Mouse (Mus musculus) splenic B cell, adult 2 months (primary cell): ENCODE measurements around the gene Clstn1.

Source experiments
- DNase-seq: peaks from one replicate; pipeline ENCODE4 v3.0.0-alpha.2; 2011; ENCODE audit warnings: low read depth, low spot score
- H3K27me3 ChIP-seq: 2 replicates; pipeline ENCODE4 v1.6.1; 2012; ENCODE audit warnings: mild to moderate bottlenecking, low read length, moderate library complexity, mixed read lengths; ENCODE audit not compliant: control insufficient read depth, poor library complexity, insufficient read depth, severe bottlenecking
- H3K36me3 ChIP-seq: 2 replicates; pipeline ENCODE4 v1.6.1; 2012; ENCODE audit warnings: mild to moderate bottlenecking, low read length, moderate library complexity, mixed read lengths; ENCODE audit not compliant: control insufficient read depth, poor library complexity, insufficient read depth, severe bottlenecking

Clstn1 gene

GRCm38 (mm10) chr4:149574391-149574821 lies 11.9 kb upstream of the Clstn1 start:
- Histone ChIP-seq H3K27me3 (no peaks in the 10 kb centered on the region), H3K36me3 (no peaks in the 10 kb centered on the region)
- DNase-seq, result no peak

- Histone ChIP-seq H3K36me3 (no peaks in the 10 kb centered on the region), H3K27me3 (no peaks in the 10 kb centered on the region)
- no peak for DNase-seq
Observed at GRCm38 (mm10) chr4:149576061-149576460, 10.2 kb upstream of the Clstn1 start.

GRCm38 (mm10) chr4:149576993-149577548 lies 9.2 kb upstream of the Clstn1 start:
- no peaks in the 10 kb centered on the region for H3K36me3 ChIP-seq
- no peaks in the 10 kb centered on the region for H3K27me3 ChIP-seq
- no peak for DNase-seq

- no peaks in the 10 kb centered on the region for H3K36me3 ChIP-seq
- H3K27me3 ChIP-seq, result no peaks in the 10 kb centered on the region
- no peak for DNase-seq
Observed at GRCm38 (mm10) chr4:149578085-149578681, 8.1 kb upstream of the Clstn1 start.

- DNase-seq, result no peak
- H3K27me3 ChIP-seq, result no peaks in the 10 kb centered on the region
- H3K36me3 ChIP-seq, result no peaks in the 10 kb centered on the region
Observed at GRCm38 (mm10) chr4:149578831-149579230, 7.4 kb upstream of the Clstn1 start.

GRCm38 (mm10) chr4:149585236-149585635 lies 1.0 kb upstream of the Clstn1 start:
- no peak for DNase-seq
- no peaks in the 10 kb centered on the region; the same call in 1 of the 2 replicates for H3K27me3 ChIP-seq
- H3K36me3 ChIP-seq, result no peaks in the 10 kb centered on the region

GRCm38 (mm10) chr4:149586783-149587595 lies 721 bp downstream of the Clstn1 start:
- DNase-seq, result no peak
- Histone ChIP-seq H3K27me3 (no peaks in the 10 kb centered on the region; the same call in 1 of the 2 replicates), H3K36me3 (no peaks in the 10 kb centered on the region)

- Histone ChIP-seq H3K27me3 (no peaks in the 10 kb centered on the region; the same call in 1 of the 2 replicates), H3K36me3 (no peaks in the 10 kb centered on the region)
- no peak for DNase-seq
Observed at GRCm38 (mm10) chr4:149587596-149588168, 1.4 kb downstream of the Clstn1 start.

GRCm38 (mm10) chr4:149590200-149590599 lies 3.9 kb downstream of the Clstn1 start:
- no peaks in the 10 kb centered on the region; the same call in 1 of the 2 replicates for H3K27me3 ChIP-seq
- H3K36me3 ChIP-seq, result no peaks in the 10 kb centered on the region
- DNase-seq, result no peak

- no peaks in the 10 kb centered on the region for H3K36me3 ChIP-seq
- no peak for DNase-seq
- no peaks in the 10 kb centered on the region; the same call in 1 of the 2 replicates for H3K27me3 ChIP-seq
Observed at GRCm38 (mm10) chr4:149591486-149591885, 5.2 kb downstream of the Clstn1 start.

- no peak for DNase-seq
- H3K36me3 ChIP-seq, result no peaks in the 10 kb centered on the region
- H3K27me3 ChIP-seq, result no peaks in the 10 kb centered on the region
Observed at GRCm38 (mm10) chr4:149594913-149595581, 8.8 kb downstream of the Clstn1 start.

- no peak for DNase-seq
- H3K36me3 ChIP-seq, result no peaks in the 10 kb centered on the region; the same call in 1 of the 2 replicates
- H3K27me3 ChIP-seq, result no peaks in the 10 kb centered on the region
Observed at GRCm38 (mm10) chr4:149597641-149598208, 11.5 kb downstream of the Clstn1 start.

- no peak for DNase-seq
- Histone ChIP-seq H3K36me3 (no peaks in the 10 kb centered on the region; the same call in 1 of the 2 replicates), H3K27me3 (no peaks in the 10 kb centered on the region)
Observed at GRCm38 (mm10) chr4:149599549-149599948, 13.3 kb downstream of the Clstn1 start.

GRCm38 (mm10) chr4:149600130-149600529 lies 13.9 kb downstream of the Clstn1 start:
- no peaks in the 10 kb centered on the region; the same call in 1 of the 2 replicates for H3K36me3 ChIP-seq
- no peaks in the 10 kb centered on the region for H3K27me3 ChIP-seq
- DNase-seq, result no peak
